Comparison of ENCODE assay signal across 10 mouse cellular contexts in genomic region chr9:122416617-122417016, GRCm38 (mm10).
"Had no signal": no experiment of that assay in that cellular context is flagged by ENCODE, and none has a peak within 500 bp of the region (broad histone marks: within the 10 kb centered on the region; RNA-seq: fewer than 3 reads in every experiment).

No protein-coding gene starts in this region.

- H3K4me2 ChIP-seq: limb, embryonic 13.5 days had no signal

- H3K9ac ChIP-seq: limb, embryonic 13.5 days; liver, embryonic 14.5 days had no signal

- H3K27ac ChIP-seq: limb, embryonic 13.5 days; liver, embryonic 14.5 days had no signal

- H3K9me3 ChIP-seq: limb, embryonic 13.5 days had no signal

- DNase-seq: kidney, adult 18-20 months; kidney, postnatal 10 days; kidney, postnatal 4 days; left cerebral cortex, postnatal 4 days; lung, adult 18-20 months; lung, postnatal 36 days; midbrain, embryonic 14.5 days; right cerebral cortex, postnatal 14 days had no signal

- H3K4me3 ChIP-seq: limb, embryonic 13.5 days had no signal

- H3K4me1 ChIP-seq: limb, embryonic 13.5 days had no signal

- H3K36me3 ChIP-seq: limb, embryonic 13.5 days had no signal
